In genomic region chr3:110132289-110132688, GRCm38 (mm10) we compare ENCODE assay signal across 22 mouse cellular contexts. TPM values are rescaled to one million over a fixed set of nuclear protein-coding genes. Genes with fewer than 3 reads are reported as not detected.
DNase-seq lines count a peak whose midpoint lies in the region; ATAC-seq and TF ChIP-seq lines count a peak whose summit lies in the region.
"Had no signal": no experiment of that assay in that cellular context is flagged by ENCODE, and none has a peak within 500 bp of the region (broad histone marks: within the 10 kb centered on the region; RNA-seq: fewer than 3 reads in every experiment).

No protein-coding gene starts in this region.

- no peak overlapping the region for H3K9ac ChIP-seq in hindbrain, embryonic 16.5 days (ENCODE audit: low read depth, low read length)
- 0 out of 2 replicates have a peak overlapping the region, but pooled peaks have one; percentile 19 for H3K9ac ChIP-seq in midbrain, postnatal 0 days (replicated peaks; ENCODE audit: low read length, poor library complexity, severe bottlenecking)
- H3K9ac ChIP-seq: embryonic facial prominence, embryonic 15.5 days; heart, embryonic 13.5 days had no signal

- no peak for TF ChIP-seq CTCF in brain, embryonic 14.5 days (IDR thresholded peaks at IDR 0.05; ENCODE audit: borderline replicate concordance, extremely low read depth, insufficient read depth, insufficient read length)
- no peak for TF ChIP-seq CTCF in midbrain, postnatal 0 days (IDR thresholded peaks at IDR 0.05)

- no peaks in the 10 kb centered on the region for H3K9me3 ChIP-seq in hindbrain, embryonic 16.5 days (ENCODE audit: control insufficient read depth, low read length)
- H3K9me3 ChIP-seq in midbrain, postnatal 0 days (ENCODE audit: low read length): no peaks in the 10 kb centered on the region
- H3K9me3 ChIP-seq: embryonic facial prominence, embryonic 15.5 days; heart, embryonic 13.5 days; limb, embryonic 10.5 days had no signal

- no peak for TF ChIP-seq POLR2A in brain, embryonic 14.5 days (IDR thresholded peaks at IDR 0.05; ENCODE audit: borderline replicate concordance, extremely low read depth, insufficient read depth, insufficient read length, poor library complexity, severe bottlenecking)

- H3K27ac ChIP-seq in hindbrain, embryonic 16.5 days (ENCODE audit: low read depth, low read length): no peak overlapping the region
- H3K27ac ChIP-seq in midbrain, postnatal 0 days (ENCODE audit: low read depth, low read length): peak overlapping the region; percentile 18; the same call in 1 of the 2 replicates
- H3K27ac ChIP-seq: embryonic facial prominence, embryonic 15.5 days; heart, embryonic 13.5 days; left cerebral cortex, adult 2 months; limb, embryonic 10.5 days had no signal

- peak; percentile 60 for ATAC-seq in hindbrain, embryonic 16.5 days
- peak; percentile 52; the same call in 1 of the 2 replicates for ATAC-seq in midbrain, postnatal 0 days (ENCODE audit: low FRiP score)

- H3K4me1 ChIP-seq in hindbrain, embryonic 16.5 days (ENCODE audit: control insufficient read depth, insufficient read depth, low read depth, low read length): peaks cover 3% of the 10 kb centered on the region
- peaks cover 3% of the 10 kb centered on the region; the same call in 1 of the 2 replicates for H3K4me1 ChIP-seq in midbrain, postnatal 0 days (ENCODE audit: insufficient read depth, low read length)
- H3K4me1 ChIP-seq: embryonic facial prominence, embryonic 15.5 days had no signal

- DNase-seq in embryo, embryonic 11 days: peak; percentile 11
- no peak for DNase-seq in embryo, embryonic 9.5 days (ENCODE audit: extremely low spot score)
- DNase-seq in brain, embryonic 14.5 days (ENCODE audit: low read depth): peak; percentile 66
- peak; percentile 17 for DNase-seq in midbrain, postnatal 0 days (ENCODE audit: low spot score)
- no peak for DNase-seq in spleen, postnatal 10 days (ENCODE audit: low spot score in 2 of 2)
- DNase-seq in layer of hippocampus, postnatal 25 days (ENCODE audit: extremely low spot score in 1 of 2, low spot score in 1 of 2): no peak
- DNase-seq in heart, adult 18-20 months: no peak
- DNase-seq: adrenal gland, postnatal 14 days; cerebellum, adult 11 months; kidney, adult 8-10 months; kidney, postnatal 14 days; lung, adult 18-20 months; lung, postnatal 14 days; right cerebral cortex, adult 18-20 months; thymus, postnatal 4 days had no signal

- H3K4me3 ChIP-seq in hindbrain, embryonic 16.5 days (ENCODE audit: low read length): no peak overlapping the region
- 0 out of 2 replicates have a peak overlapping the region, but pooled peaks have one; percentile 3 for H3K4me3 ChIP-seq in midbrain, postnatal 0 days (ENCODE audit: low read depth, low read length)
- H3K4me3 ChIP-seq: embryonic facial prominence, embryonic 15.5 days; heart, embryonic 13.5 days; left cerebral cortex, adult 2 months; limb, embryonic 10.5 days had no signal

- H3K27me3 ChIP-seq in hindbrain, embryonic 16.5 days (replicated peaks; ENCODE audit: control insufficient read depth, insufficient read depth, low read length): no peaks in the 10 kb centered on the region
- no peaks in the 10 kb centered on the region for H3K27me3 ChIP-seq in midbrain, postnatal 0 days (ENCODE audit: insufficient read depth, low read length)
- H3K27me3 ChIP-seq: embryonic facial prominence, embryonic 15.5 days; heart, embryonic 13.5 days had no signal

- peak overlapping the region; percentile 19; the same call in 1 of the 2 replicates for H3K4me2 ChIP-seq in hindbrain, embryonic 16.5 days (ENCODE audit: low read length)
- peak overlapping the region; percentile 28; the same call in 1 of the 2 replicates for H3K4me2 ChIP-seq in midbrain, postnatal 0 days (ENCODE audit: low read depth, low read length, poor library complexity, severe bottlenecking)
- H3K4me2 ChIP-seq: embryonic facial prominence, embryonic 15.5 days had no signal

- H3K36me3 ChIP-seq in hindbrain, embryonic 16.5 days (ENCODE audit: control insufficient read depth, insufficient read depth, low read length): no peaks in the 10 kb centered on the region
- H3K36me3 ChIP-seq in midbrain, postnatal 0 days (ENCODE audit: insufficient read depth, low read length): no peaks in the 10 kb centered on the region
- H3K36me3 ChIP-seq: embryonic facial prominence, embryonic 15.5 days; heart, embryonic 13.5 days; limb, embryonic 10.5 days had no signal

- WGBS in hindbrain, embryonic 16.5 days: 45% methylated on average over 8 of the region's 8 CpGs
- WGBS in midbrain, postnatal 0 days: 39% methylated on average over 8 of the region's 8 CpGs

RNA-seq across cellular contexts. Expression of gene Ntng1, which starts 11.5 kb away (rescaled TPM):
- polyA plus RNA-seq in brain, embryonic 14.5 days (2012; rRNA removed): 17.5 and 31.1 TPM in 2 replicates
- polyA plus RNA-seq in hindbrain, embryonic 16.5 days (2015; fragmentation: Nextera tagmentation; extraction: Ambion mirVana): 20.5 and 21.8 TPM in 2 replicates
- total RNA-seq in midbrain, postnatal 0 days (2014; rRNA removed): 56.9 and 70.3 TPM in 2 replicates
- 37.0 and 54.2 TPM in 2 replicates for polyA plus RNA-seq in midbrain, postnatal 0 days (2015; fragmentation: Nextera tagmentation; extraction: Ambion mirVana)
- 10 to 100 TPM; 26.0 to 27.6 TPM for total RNA-seq in layer of hippocampus, postnatal 25 days (2021)
- total RNA-seq in heart, adult 18-20 months (2021): under 1 TPM; 0.26 to 0.50 TPM
- total RNA-seq: liver, adult 2 months; megakaryocyte, adult 5-6 weeks had no signal
- polyA plus RNA-seq: liver, adult 2 months had no signal

Comparison
In these comparisons a context has a peak if more than half of its experiments do, and no peak if none do; other contexts are left out.
1. DNase-seq: peak in embryo, embryonic 11 days (single experiment), brain, embryonic 14.5 days (single experiment) and midbrain, postnatal 0 days (single experiment); none in embryo, embryonic 9.5 days (single experiment), spleen, postnatal 10 days (0 of 2), layer of hippocampus, postnatal 25 days (0 of 2) and heart, adult 18-20 months (0 of 2).
2. RNA of gene Ntng1, which starts 11.5 kb away (total RNA-seq): 56.9 to 70.3 TPM in midbrain, postnatal 0 days and 26.0 to 27.6 TPM in layer of hippocampus, postnatal 25 days; 0.26 to 0.50 TPM in heart, adult 18-20 months; every median in the first group is over 10 times any median in the second.